Mouse (Mus musculus) MEL (cell line): ENCODE results near the gene Gtf3a.

Source experiments
- CTCF ChIP-seq, 3 experiments: IDR thresholded peaks in 2 of 3; conservative IDR thresholded peaks in 1 of 3; 2 replicates each; pipeline ENCODE4 v1.5.1; 2011 to 2012; ENCODE audit warnings: low read length in 3 of 3, low read depth in 2 of 3, mild to moderate bottlenecking in 2 of 3, improper control_type of control experiment in 1 of 3, inconsistent platforms in 1 of 3, mixed read lengths in 1 of 3, moderate library complexity in 1 of 3; ENCODE audit not compliant: control insufficient read depth in 1 of 3, insufficient read depth in 1 of 3, poor library complexity in 1 of 3, severe bottlenecking in 1 of 3
- MAFK ChIP-seq: IDR thresholded peaks from 2 replicates; pipeline ENCODE4 v1.6.1; 2011; ENCODE audit warnings: low read depth, mild to moderate bottlenecking, low read length, improper control_type of control experiment, borderline replicate concordance
- MAX ChIP-seq: IDR thresholded peaks from 2 replicates; pipeline ENCODE4 v1.6.1; 2011; ENCODE audit warnings: low read length, improper control_type of control experiment
- MXI1 ChIP-seq: IDR thresholded peaks from 2 replicates; pipeline ENCODE4 v1.6.1; 2011; ENCODE audit warnings: mild to moderate bottlenecking, low read depth, low read length, improper control_type of control experiment
- RAD21 ChIP-seq: IDR thresholded peaks from 2 replicates; pipeline ENCODE4 v1.6.1; 2011; ENCODE audit warnings: mild to moderate bottlenecking, low read depth, low read length, improper control_type of control experiment
- UBTF ChIP-seq: IDR thresholded peaks from 2 replicates; pipeline ENCODE4 v1.6.1; 2012; ENCODE audit warnings: low read depth, mild to moderate bottlenecking, inconsistent platforms, low read length, improper control_type of control experiment, moderate library complexity, borderline replicate concordance; ENCODE audit not compliant: insufficient read depth
- USF1 ChIP-seq: IDR thresholded peaks from 2 replicates; pipeline ENCODE4 v1.6.1; 2014; ENCODE audit warnings: low read depth, mild to moderate bottlenecking, inconsistent platforms, low read length, improper control_type of control experiment, moderate library complexity

DNA sequence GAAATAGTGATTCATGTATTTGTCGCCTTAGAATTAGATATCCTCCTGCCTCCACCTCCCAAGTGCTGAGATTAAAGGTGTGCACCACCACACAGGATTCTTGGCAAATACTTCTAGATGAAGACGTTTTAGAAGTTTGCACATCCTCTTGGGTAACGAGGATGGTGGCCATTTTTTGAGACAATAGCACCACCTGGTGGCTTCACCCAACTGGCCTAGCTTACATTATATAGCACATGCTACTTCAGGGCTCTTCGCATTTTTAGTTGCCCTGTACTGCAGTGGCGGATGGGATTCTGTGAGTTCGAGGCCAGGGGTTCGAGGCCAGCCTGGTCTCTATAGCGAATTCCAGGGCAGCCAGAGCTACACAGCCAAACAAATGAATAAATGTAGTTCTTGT lies 44.1 kb upstream of the Gtf3a start:
- TF ChIP-seq MXI1: peak; percentile 76
- TF ChIP-seq UBTF: no peak
- peak; percentile 82 for TF ChIP-seq MAX
- TF ChIP-seq CTCF (IDR thresholded peaks at IDR 0.05 in 2 of 3, conservative IDR thresholded peaks at IDR 0.05 in 1 of 3; ENCODE audit: control insufficient read depth in 1 of 3, insufficient read depth in 1 of 3, low read depth in 2 of 3, low read length in 3 of 3, poor library complexity in 1 of 3, severe bottlenecking in 1 of 3): peak; percentile 80 to 99 (median 91)
- peak; percentile 100 for TF ChIP-seq RAD21
- no peak for TF ChIP-seq MAFK
- TF ChIP-seq USF1: no peak
